Mouse (Mus musculus) heart, adult 2 months (tissue): ENCODE measurements around the gene Ucp1. TPM values are rescaled to one million over a fixed set of nuclear protein-coding genes. Genes with fewer than 3 reads are reported as not detected.

Experiments
- DNase-seq, 2 experiments: peaks; one replicate each; pipeline ENCODE4 v3.0.0; 2021
- H3K27ac ChIP-seq: fragments of 200-600 bp; 2 replicates; pipeline ENCODE4 v1.8.1; 2022
- H3K27me3 ChIP-seq: fragments of 200-500 bp; 2 replicates; pipeline ENCODE4 v1.6.1; 2012; ENCODE audit warnings: mild to moderate bottlenecking, low read length, inconsistent platforms, mixed read lengths; ENCODE audit not compliant: control insufficient read depth, insufficient read depth
- H3K36me3 ChIP-seq: fragments of 200-500 bp; 2 replicates; pipeline ENCODE4 v1.6.1; 2012; ENCODE audit warnings: low read length, inconsistent platforms; ENCODE audit not compliant: control insufficient read depth, insufficient read depth
- H3K4me1 ChIP-seq: fragments of 200-500 bp; 2 replicates; pipeline ENCODE4 v1.6.1; 2011; ENCODE audit warnings: low read length; ENCODE audit not compliant: control insufficient read depth, insufficient read depth
- H3K4me3 ChIP-seq: fragments of 200-600 bp; 2 replicates; pipeline ENCODE4 v1.8.1; 2022
- H3K79me2 ChIP-seq: fragments of 200-500 bp; replicated peaks from 2 replicates; pipeline ENCODE4 v1.6.1; 2012; ENCODE audit warnings: mild to moderate bottlenecking, inconsistent platforms, low read length, moderate library complexity, mixed read lengths; ENCODE audit not compliant: control insufficient read depth, insufficient read depth
- H3K9ac ChIP-seq: fragments of 200-500 bp; 2 replicates; pipeline ENCODE4 v1.6.1; 2012; ENCODE audit warnings: low read depth, mild to moderate bottlenecking, control low read depth, inconsistent platforms, low read length, mixed read lengths
- CTCF ChIP-seq: fragments of 200-600 bp; IDR thresholded peaks from 2 replicates; pipeline ENCODE4 v1.8.1; 2022; ENCODE audit warnings: antibody characterized with exemption, mild to moderate bottlenecking, moderate library complexity
- EP300 ChIP-seq: fragments of 200-500 bp; IDR thresholded peaks from 2 replicates; pipeline ENCODE4 v1.6.1; 2011; ENCODE audit warnings: low read depth, low read length, control low read depth; ENCODE audit not compliant: insufficient read depth
- POLR2A ChIP-seq: fragments of 200-500 bp; IDR thresholded peaks from 2 replicates; pipeline ENCODE4 v1.6.1; 2011; ENCODE audit warnings: mild to moderate bottlenecking, low read depth, low read length, control low read depth; ENCODE audit not compliant: insufficient read depth
- WGBS: fragments of 180-500 bp; shearing (Covaris S2); methylation state at CpG from one replicate; pipeline ENCODE4 v1.1.7; 2018; 5-methylcytosine and 5-hydroxymethylcytosine counted together
- intact Hi-C: fragments of 180-260 bp; cut with DNase I; formaldehyde crosslinking; loops from one replicate; pipeline ENCODE4 v1.15.1; 2025
- polyA plus RNA-seq: library from polyadenylated mRNA; depleted of rRNA; stranded (reverse); fragments of >200 nt; gene quantifications from 2 replicates; pipeline ENCODE4 v1.2.3, GENCODE M21; 2012
- total RNA-seq, 2 experiments: library from RNA; stranded (reverse); gene quantifications; 2 replicates each; pipeline ENCODE4 v1.2.3; 2021

The Ucp1 gene
- total and polyA plus RNA-seq, 3 experiments = 11.1 to 236 (median 18.1) TPM

- no peak for DNase-seq
- TF ChIP-seq POLR2A = no peak
- TF ChIP-seq EP300 = no peak
- TF ChIP-seq CTCF = no peak
- H3K79me2 ChIP-seq = no peaks in the 10 kb centered on the region
- no peaks in the 10 kb centered on the region for H3K27me3 ChIP-seq
- intact Hi-C loops = no loop called here
- H3K4me3 ChIP-seq = no peak overlapping the region
- WGBS = 93% methylated on average over 6 of the region's 6 CpGs
- H3K27ac ChIP-seq = no peak overlapping the region
- no peaks in the 10 kb centered on the region for H3K36me3 ChIP-seq
- no peak overlapping the region for H3K9ac ChIP-seq
- H3K4me1 ChIP-seq = no peaks in the 10 kb centered on the region
Observed at GRCm38 (mm10) chr8:83322374-83322773, 32.2 kb downstream of the Ucp1 start.

GRCm38 (mm10) chr8:83323056-83323455 is 32.9 kb downstream of the Ucp1 start:
- Histone ChIP-seq H3K9ac (no peak overlapping the region), H3K4me3 (no peak overlapping the region), H3K79me2 (no peaks in the 10 kb centered on the region), H3K27me3 (no peaks in the 10 kb centered on the region), H3K4me1 (no peaks in the 10 kb centered on the region), H3K36me3 (no peaks in the 10 kb centered on the region), H3K27ac (no peak overlapping the region)
- TF ChIP-seq CTCF (peak; percentile 36), EP300 (no peak), POLR2A (no peak)
- intact Hi-C loops = no loop called here
- 84% methylated on average over 2 of the region's 2 CpGs for WGBS
- DNase-seq = no peak

GRCm38 (mm10) chr8:83327889-83328288 is 37.7 kb downstream of the Ucp1 start:
- intact Hi-C loops = no loop called here
- 90% methylated on average over 5 of the region's 5 CpGs for WGBS
- no peak overlapping the region for H3K4me3 ChIP-seq
- H3K27ac ChIP-seq = no peak overlapping the region
- DNase-seq = no peak
- H3K4me1 ChIP-seq = no peaks in the 10 kb centered on the region; the same call in 1 of the 2 replicates
- H3K9ac ChIP-seq = no peak overlapping the region
- H3K27me3 ChIP-seq = no peaks in the 10 kb centered on the region
- H3K36me3 ChIP-seq = no peaks in the 10 kb centered on the region
- H3K79me2 ChIP-seq = no peaks in the 10 kb centered on the region
- TF ChIP-seq EP300 (no peak), POLR2A (no peak), CTCF (no peak)

- intact Hi-C loops = loop anchor here (5.0 kb wide), 1 partner anchor 261 kb away; no protein-coding TSS in a partner anchor
- WGBS = 9% methylated on average over 7 of the region's 7 CpGs
Observed at GRCm38 (mm10) chr8:83331567-83331898, 41.4 kb downstream of the Ucp1 start.

GRCm38 (mm10) chr8:83331899-83332697 is 41.9 kb downstream of the Ucp1 start, which contains the start of gene Elmod2:
TSS of gene Elmod2 (minus strand) at chr8:83332486.
- no peaks in the 10 kb centered on the region for H3K36me3 ChIP-seq
- H3K4me3 ChIP-seq = peak within 1 kb of the TSS; percentile 78
- intact Hi-C loops = loop anchor here (2.0 to 5.0 kb wide), 2 partner anchors 111 to 260 kb away; no protein-coding TSS in a partner anchor
- peak; percentile 98 to 99 for DNase-seq
- no peak for TF ChIP-seq CTCF
- TF ChIP-seq EP300 = 0 out of 2 replicates have a peak, but pooled peaks have one; percentile 31
- peak; percentile 87 for TF ChIP-seq POLR2A
- peak within 1 kb of the TSS; percentile 84 for H3K27ac ChIP-seq
- no peaks in the 10 kb centered on the region for H3K79me2 ChIP-seq
- no peaks in the 10 kb centered on the region; the same call in 1 of the 2 replicates for H3K4me1 ChIP-seq
- no peaks in the 10 kb centered on the region for H3K27me3 ChIP-seq
- H3K9ac ChIP-seq = peak within 1 kb of the TSS; percentile 83
- under 1% methylated on average over 85 of the region's 85 CpGs for WGBS

More at GRCm38 (mm10) chr8:83331567-83331898, 41.4 kb downstream of the Ucp1 start:
- no peaks in the 10 kb centered on the region; the same call in 1 of the 2 replicates for H3K4me1 ChIP-seq
- peak overlapping the region; percentile 83 for H3K9ac ChIP-seq
- no peak for TF ChIP-seq CTCF
- no peak for TF ChIP-seq POLR2A
- DNase-seq = peak in 1 of 2 experiments; percentile 12
- H3K4me3 ChIP-seq = peak overlapping the region; percentile 78
- H3K36me3 ChIP-seq = no peaks in the 10 kb centered on the region
- peak overlapping the region; percentile 84 for H3K27ac ChIP-seq
- no peaks in the 10 kb centered on the region for H3K79me2 ChIP-seq
- no peaks in the 10 kb centered on the region for H3K27me3 ChIP-seq

GRCm38 (mm10) chr8:83332864-83333263 is 42.7 kb downstream of the Ucp1 start:
- H3K27ac ChIP-seq = peak overlapping the region; percentile 66
- no peaks in the 10 kb centered on the region; the same call in 1 of the 2 replicates for H3K4me1 ChIP-seq
- DNase-seq = no peak
- H3K79me2 ChIP-seq = no peaks in the 10 kb centered on the region
- H3K4me3 ChIP-seq = peak overlapping the region; percentile 78
- intact Hi-C loops = loop anchor here (2.0 to 5.0 kb wide), 2 partner anchors 110 to 259 kb away; no protein-coding TSS in a partner anchor
- WGBS = 19% methylated on average over 7 of the region's 7 CpGs
- TF ChIP-seq POLR2A (no peak), EP300 (no peak), CTCF (no peak)
- no peaks in the 10 kb centered on the region for H3K36me3 ChIP-seq
- H3K9ac ChIP-seq = peak overlapping the region; percentile 63
- no peaks in the 10 kb centered on the region for H3K27me3 ChIP-seq
